Mouse (Mus musculus) lung, postnatal 36 days (tissue): ENCODE data around the gene Mcts2.

Experiments
- DNase-seq: peaks from one replicate; pipeline ENCODE4 v3.0.0; 2022; ENCODE audit warnings: mixed read lengths

The Mcts2 gene

GRCm38 (mm10) chr2:152726751-152727335 lies 40.0 kb downstream of the Mcts2 start:
- no peak for DNase-seq

- peak; percentile 85 for DNase-seq
These were observed 41.1 kb downstream of the Mcts2 start for GRCm38 (mm10) chr2:152727795-152728510.

GRCm38 (mm10) chr2:152728594-152728993 lies 41.8 kb downstream of the Mcts2 start:
- DNase-seq = no peak

GRCm38 (mm10) chr2:152729013-152729635 lies 42.3 kb downstream of the Mcts2 start:
- DNase-seq = no peak

- DNase-seq = peak; percentile 57
These were observed 42.8 kb downstream of the Mcts2 start for GRCm38 (mm10) chr2:152729636-152730020.

GRCm38 (mm10) chr2:152733201-152733600 lies 46.4 kb downstream of the Mcts2 start:
- no peak for DNase-seq

GRCm38 (mm10) chr2:152734501-152734900 lies 47.7 kb downstream of the Mcts2 start:
- no peak for DNase-seq

- peak; percentile 98 for DNase-seq
These were observed 48.1 kb downstream of the Mcts2 start for GRCm38 (mm10) chr2:152734984-152735383.

GRCm38 (mm10) chr2:152736090-152736601 lies 49.3 kb downstream of the Mcts2 start, which contains the start of gene Id1:
Gene Id1, plus strand, starts transcription at chr2:152736251.
- DNase-seq = peak; percentile 97

- peak; percentile 52 for DNase-seq
These were observed 49.9 kb downstream of the Mcts2 start for GRCm38 (mm10) chr2:152736748-152737147.
